Mouse (Mus musculus): ENCODE measurements around the gene Nxnl1. TPM values are rescaled to one million over a fixed set of nuclear protein-coding genes. Genes with fewer than 3 reads are reported as not detected.
"Not testable (repeated sequence)": the region's sequence is repeated elsewhere in the genome, so short reads cannot be mapped to it uniquely, and the experiment has no call there.

The Nxnl1 gene
- total RNA-seq, 1 experiment from 2014 or later = not detected

GRCm38 (mm10) chr8:71527162-71527870 is 39.1 kb downstream of the Nxnl1 start:
- ATAC-seq (ENCODE audit: extremely low read depth, insufficient number of reproducible peaks, low FRiP score, poor library complexity, severe bottlenecking) = no peak

DNA sequence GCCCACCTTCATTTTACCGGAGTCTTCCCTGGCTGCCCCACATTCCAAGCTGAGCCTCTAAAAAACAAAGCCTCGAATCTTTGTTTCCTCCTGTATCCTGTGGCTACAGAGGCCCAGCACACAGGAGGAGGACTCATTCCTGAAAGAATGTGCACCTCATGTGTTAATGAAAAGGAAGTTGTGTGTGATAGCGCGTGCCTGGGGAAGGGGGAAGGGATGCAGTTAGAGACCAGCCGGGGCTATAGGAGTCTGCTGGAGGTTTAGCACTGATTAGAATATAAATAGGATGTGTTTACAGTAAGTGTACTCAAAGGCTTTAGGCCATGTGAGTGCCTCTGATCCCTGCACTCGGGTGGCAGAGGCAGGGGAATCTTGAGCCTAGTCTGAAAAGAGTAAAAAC is 40.1 kb downstream of the Nxnl1 start:
- ATAC-seq (ENCODE audit: extremely low read depth, insufficient number of reproducible peaks, low FRiP score, poor library complexity, severe bottlenecking) = no peak

- no peak for ATAC-seq (ENCODE audit: extremely low read depth, insufficient number of reproducible peaks, low FRiP score, poor library complexity, severe bottlenecking)
Observed at GRCm38 (mm10) chr8:71525226-71526050, 41.0 kb downstream of the Nxnl1 start, which contains the start of gene Ccdc194. Gene Ccdc194, minus strand, starts transcription at chr8:71525711.

DNA sequence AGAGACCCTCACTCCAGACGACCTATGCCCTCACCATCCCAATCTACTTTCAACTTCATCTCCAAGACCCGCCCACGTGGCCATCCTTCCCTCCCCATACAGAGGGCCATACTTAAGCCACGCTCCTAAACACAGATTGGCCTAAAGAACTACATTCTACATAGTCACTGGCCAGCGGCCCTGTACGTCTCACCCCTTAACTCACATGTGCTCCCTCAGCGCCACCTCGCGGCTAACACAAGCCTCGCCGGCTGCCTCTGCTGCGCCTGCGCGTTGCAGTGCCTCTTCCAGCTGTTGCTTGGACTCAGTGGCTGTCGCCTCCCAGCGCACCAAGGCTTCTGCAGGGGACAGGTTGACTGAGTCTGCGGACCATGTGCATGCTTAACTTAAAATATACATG is 44.8 kb downstream of the Nxnl1 start:
- ATAC-seq (ENCODE audit: extremely low read depth, insufficient number of reproducible peaks, low FRiP score, poor library complexity, severe bottlenecking) = peak; percentile 80

DNA sequence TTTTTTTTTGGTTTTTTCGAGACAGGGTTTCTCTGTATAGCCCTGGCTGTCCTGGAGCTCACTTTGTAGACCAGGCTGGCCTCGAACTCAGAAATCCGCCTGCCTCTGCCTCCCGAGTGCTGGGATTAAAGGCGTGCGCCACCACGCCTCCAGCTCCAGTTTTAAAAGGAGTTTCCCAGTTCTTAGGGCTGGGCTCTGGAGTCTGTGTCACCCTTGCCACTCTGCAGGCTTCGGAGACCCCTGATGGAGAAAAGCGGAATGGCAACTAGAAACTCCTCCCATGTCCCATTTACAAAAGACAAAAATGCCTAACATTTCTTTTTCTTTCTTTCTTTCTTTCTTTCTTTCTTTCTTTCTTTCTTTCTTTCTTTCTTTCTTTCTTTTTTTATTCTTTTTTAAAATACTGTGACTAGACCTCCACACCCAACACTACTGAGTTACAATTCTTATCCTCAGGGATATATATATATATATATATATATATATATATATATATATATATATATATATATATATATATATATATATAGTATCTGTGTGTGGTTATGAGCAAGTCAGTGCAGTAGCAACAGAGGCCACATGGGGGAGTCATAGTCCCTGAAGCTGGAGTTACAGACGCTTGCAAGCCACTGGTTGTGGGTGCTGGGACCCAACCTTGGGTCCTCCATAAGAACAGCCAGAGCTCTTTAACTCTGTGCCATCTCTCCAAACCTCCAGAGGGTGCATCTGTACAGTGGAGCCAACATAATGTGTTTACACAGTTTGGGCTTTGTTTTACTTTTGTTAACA is 47.2 kb downstream of the Nxnl1 start:
- ATAC-seq (ENCODE audit: extremely low read depth, insufficient number of reproducible peaks, low FRiP score, poor library complexity, severe bottlenecking) = not testable (repeated sequence)

DNA sequence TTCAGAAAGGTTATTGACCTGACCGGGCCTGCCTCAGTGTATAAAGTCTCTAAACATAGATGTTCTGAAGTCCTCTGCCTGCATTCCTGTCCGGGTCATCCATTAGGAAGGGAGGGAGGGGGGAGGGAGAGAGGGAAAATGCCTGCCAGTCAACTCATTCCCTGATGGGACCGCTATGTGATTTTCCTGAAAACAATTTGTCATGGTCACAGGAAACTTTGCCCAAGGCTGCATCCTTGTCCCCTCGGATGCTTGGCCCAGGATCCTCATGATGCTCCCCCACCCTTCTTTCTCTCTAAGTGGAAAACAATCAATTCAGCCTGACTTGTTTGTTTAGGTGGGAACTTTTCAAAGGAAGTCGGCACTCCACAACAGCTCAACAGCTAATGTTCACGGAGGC is 49.6 kb downstream of the Nxnl1 start:
- ATAC-seq (ENCODE audit: extremely low read depth, insufficient number of reproducible peaks, low FRiP score, poor library complexity, severe bottlenecking) = no peak

- no peak for ATAC-seq (ENCODE audit: extremely low read depth, insufficient number of reproducible peaks, low FRiP score, poor library complexity, severe bottlenecking)
Observed at GRCm38 (mm10) chr8:71515043-71515442, 51.4 kb downstream of the Nxnl1 start.

- no peak for ATAC-seq (ENCODE audit: extremely low read depth, insufficient number of reproducible peaks, low FRiP score, poor library complexity, severe bottlenecking)
Observed at GRCm38 (mm10) chr8:71513018-71513754, 53.2 kb downstream of the Nxnl1 start.

DNA sequence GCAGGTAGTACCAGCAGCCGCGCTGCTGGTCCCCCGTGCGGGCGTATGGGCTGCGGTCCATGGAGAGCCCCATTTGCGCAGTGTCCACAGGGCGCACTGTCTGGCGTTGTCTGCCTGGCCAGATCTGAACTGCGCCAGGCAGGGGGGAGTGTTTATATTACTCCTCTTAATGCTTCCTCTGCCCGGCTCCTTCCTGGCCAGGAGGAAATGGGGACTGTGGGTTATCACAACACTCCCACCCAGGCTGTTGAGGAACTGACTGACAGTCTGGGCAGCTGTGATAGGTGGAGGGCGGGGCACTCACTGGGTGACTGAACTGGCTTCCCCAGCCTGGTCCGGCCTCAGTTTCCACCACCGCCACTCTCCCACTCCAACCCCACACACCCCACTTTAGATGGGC is 54.8 kb downstream of the Nxnl1 start, which contains the start of gene Plvap:
TSS of gene Plvap (minus strand) at position 109 of the 400 bp plus-strand sequence.
- ATAC-seq (ENCODE audit: extremely low read depth, insufficient number of reproducible peaks, low FRiP score, poor library complexity, severe bottlenecking) = no peak

Other genes starting within 250 kb of the Nxnl1 start
- 160 and 172 TPM in 2 replicates for gene Use1, start 199.8 kb downstream of the Nxnl1 start, total RNA-seq (2017)
- gene Ocel1, start 195.3 kb downstream of the Nxnl1 start, total RNA-seq (2017) = 31.3 and 46.7 TPM in 2 replicates
- gene Nr2f6, start 184.6 kb downstream of the Nxnl1 start, total RNA-seq (2017) = 8.6 and 9.2 TPM in 2 replicates
- gene Ushbp1, start 170.8 kb downstream of the Nxnl1 start, total RNA-seq (2017) = not detected in 2 replicates
- gene Babam1, start 169.7 kb downstream of the Nxnl1 start, total RNA-seq (2017) = 57.7 and 63.6 TPM in 2 replicates
- 0.61 TPM in 1 of 2 replicates, not detected in the other for gene Ankle1, start 160.6 kb downstream of the Nxnl1 start, total RNA-seq (2017)
- 7.8 and 11.0 TPM in 2 replicates for gene Abhd8, start 102.9 kb downstream of the Nxnl1 start, total RNA-seq (2017)
- 18.0 and 19.5 TPM in 2 replicates for gene Mrpl34, start 101.6 kb downstream of the Nxnl1 start, total RNA-seq (2017)
- gene Dda1, start 97.4 kb downstream of the Nxnl1 start, total RNA-seq (2017) = 29.2 and 34.6 TPM in 2 replicates
- gene Ano8, start 80.6 kb downstream of the Nxnl1 start, total RNA-seq (2017) = 6.1 and 8.5 TPM in 2 replicates
- gene Gtpbp3, start 78.5 kb downstream of the Nxnl1 start, total RNA-seq (2017) = 15.2 and 19.7 TPM in 2 replicates
- not detected in 2 replicates for gene Plvap, start 54.8 kb downstream of the Nxnl1 start, total RNA-seq (2017)
- gene Ccdc194, start 40.9 kb downstream of the Nxnl1 start, total RNA-seq (2017) = not detected in 2 replicates
- 7.6 and 18.4 TPM in 2 replicates for gene Bst2, start 29.1 kb downstream of the Nxnl1 start, total RNA-seq (2017)
- 35.4 and 39.8 TPM in 2 replicates for gene Mvb12a, start 23.7 kb downstream of the Nxnl1 start, total RNA-seq (2017)
- 0.25 and 0.58 TPM in 2 replicates for gene Tmem221, start 7.7 kb downstream of the Nxnl1 start, total RNA-seq (2017)
- 3.4 and 5.7 TPM in 2 replicates for gene Slc27a1, start 2.3 kb upstream of the Nxnl1 start, total RNA-seq (2017)
- 45.6 and 55.1 TPM in 2 replicates for gene Pgls, start 25.6 kb upstream of the Nxnl1 start, total RNA-seq (2017)
- gene Fam129c, start 31.0 kb upstream of the Nxnl1 start, total RNA-seq (2017) = 94.7 and 127 TPM in 2 replicates
- gene Colgalt1, start 44.4 kb upstream of the Nxnl1 start, total RNA-seq (2017) = 92.2 and 92.5 TPM in 2 replicates
- 0.12 TPM in 2 replicates for gene Unc13a, start 105.2 kb upstream of the Nxnl1 start, total RNA-seq (2017)
- gene Jak3, start 109.7 kb upstream of the Nxnl1 start, total RNA-seq (2017) = 19.0 and 25.7 TPM in 2 replicates
- gene Insl3, start 122.6 kb upstream of the Nxnl1 start, total RNA-seq (2017) = 4.5 and 10.0 TPM in 2 replicates
- gene B3gnt3, start 135.2 kb upstream of the Nxnl1 start, total RNA-seq (2017) = 0.58 and 0.86 TPM in 2 replicates
- 78.8 and 80.4 TPM in 2 replicates for gene Fcho1, start 159.1 kb upstream of the Nxnl1 start, total RNA-seq (2017)

Measured in neutrophil, adult 5-6 weeks (primary cell).